Mouse (Mus musculus): ENCODE measurements at regions not wholly inside any gene's neighbourhood (a gene's known extent, or its start where the extent isn't known, plus 50 kb on each side); places are given as distances from the start of the nearest gene placed in this dataset.

- TF ChIP-seq POLR2AphosphoS2 (IDR thresholded peaks at IDR 0.05; ENCODE audit: low read depth, low read length): no peak
- no peak for TF ChIP-seq MYC (IDR thresholded peaks at IDR 0.05; ENCODE audit: low read depth, low read length)
- TF ChIP-seq JUND (conservative IDR thresholded peaks at IDR 0.05; ENCODE audit: low read depth, low read length): no peak
- no peak for TF ChIP-seq JUN (IDR thresholded peaks at IDR 0.05; ENCODE audit: insufficient read depth, low read depth, low read length)
- 0 out of 2 replicates have a peak, but pooled peaks have one; percentile 45 for TF ChIP-seq MAX (IDR thresholded peaks at IDR 0.05; ENCODE audit: low read length)
- TF ChIP-seq E2F4 (IDR thresholded peaks at IDR 0.05; ENCODE audit: insufficient replicate concordance, low read depth, low read length): no peak
- no peak; the same call in none of the 2 replicates for TF ChIP-seq RAD21 (IDR thresholded peaks at IDR 0.05; ENCODE audit: low read depth, low read length)
- no peak for TF ChIP-seq MAZ (IDR thresholded peaks at IDR 0.05; ENCODE audit: low read depth, low read length)
- TF ChIP-seq SMC3 (IDR thresholded peaks at IDR 0.05; ENCODE audit: low read depth, low read length): no peak
- TF ChIP-seq BHLHE40 (IDR thresholded peaks at IDR 0.05; ENCODE audit: low read depth, low read length): 0 out of 2 replicates have a peak, but pooled peaks have one; percentile 39
- peak; percentile 85 for TF ChIP-seq EP300 (IDR thresholded peaks at IDR 0.05; ENCODE audit: low read length)
- no peak; the same call in 1 of the 2 replicates for TF ChIP-seq HCFC1 (IDR thresholded peaks at IDR 0.05; ENCODE audit: low read depth, low read length)
- TF ChIP-seq USF1 (IDR thresholded peaks at IDR 0.05; ENCODE audit: low read depth, low read length): no peak
- peak; percentile 17; the same call in 1 of the 2 replicates for TF ChIP-seq MEF2A (IDR thresholded peaks at IDR 0.05; ENCODE audit: borderline replicate concordance, low read depth, low read length)
- no peak for TF ChIP-seq UBTF (IDR thresholded peaks at IDR 0.05; ENCODE audit: low read depth, low read length)
- TF ChIP-seq ELF1 (IDR thresholded peaks at IDR 0.05; ENCODE audit: low read depth, low read length): no peak
- TF ChIP-seq ZNF384 (IDR thresholded peaks at IDR 0.05; ENCODE audit: low read depth, low read length): peak; percentile 61
- no peak for TF ChIP-seq USF2 (conservative IDR thresholded peaks at IDR 0.05; ENCODE audit: low read depth, low read length)
- no peak for TF ChIP-seq CTCF (conservative IDR thresholded peaks at IDR 0.05 in 1 of 2, IDR thresholded peaks at IDR 0.05 in 1 of 2; ENCODE audit: low read depth in 2 of 2, low read length in 2 of 2)
- 0 out of 2 replicates have a peak, but pooled peaks have one; percentile 13 for TF ChIP-seq ETS1 (conservative IDR thresholded peaks at IDR 0.05; ENCODE audit: low read depth, low read length)
- peak; percentile 44; the same call in 1 of the 2 replicates for TF ChIP-seq IRF4 (IDR thresholded peaks at IDR 0.05; ENCODE audit: low read depth, low read length)
- 0 out of 2 replicates have a peak, but pooled peaks have one; percentile 24 for TF ChIP-seq RCOR1 (conservative IDR thresholded peaks at IDR 0.05; ENCODE audit: low read depth, low read length)
- peak; percentile 64; the same call in 1 of the 2 replicates for TF ChIP-seq TCF12 (IDR thresholded peaks at IDR 0.05; ENCODE audit: low read depth, low read length)
- no peak for TF ChIP-seq ZC3H11A (IDR thresholded peaks at IDR 0.05; ENCODE audit: low read depth, low read length)
- TF ChIP-seq POLR2A (IDR thresholded peaks at IDR 0.05; ENCODE audit: low read depth, low read length): no peak
- TF ChIP-seq MAFK (IDR thresholded peaks at IDR 0.05; ENCODE audit: insufficient replicate concordance, low read length): no peak
- 0 out of 2 replicates have a peak, but pooled peaks have one; percentile 60 for TF ChIP-seq CHD1 (IDR thresholded peaks at IDR 0.05; ENCODE audit: low read depth, low read length)
- no peak for TF ChIP-seq NELFE (IDR thresholded peaks at IDR 0.05; ENCODE audit: low read depth, low read length)
- TF ChIP-seq GABPA (IDR thresholded peaks at IDR 0.05; ENCODE audit: insufficient replicate concordance, low read depth, low read length): no peak
- TF ChIP-seq SIN3A (IDR thresholded peaks at IDR 0.05; ENCODE audit: low read length): no peak
- TF ChIP-seq PAX5 (IDR thresholded peaks at IDR 0.05; ENCODE audit: low read length): no peak
- TF ChIP-seq TBP (conservative IDR thresholded peaks at IDR 0.05; ENCODE audit: low read depth, low read length): no peak
- no peak for TF ChIP-seq KAT2A (IDR thresholded peaks at IDR 0.05; ENCODE audit: insufficient replicate concordance, low read length)
- no peak for TF ChIP-seq ZMIZ1 (IDR thresholded peaks at IDR 0.05; ENCODE audit: low read depth, low read length)
- no peak for TF ChIP-seq ZKSCAN1 (IDR thresholded peaks at IDR 0.05; ENCODE audit: borderline replicate concordance, low read depth, low read length)
- no peak for TF ChIP-seq NRF1 (IDR thresholded peaks at IDR 0.05; ENCODE audit: low read depth, low read length)
- TF ChIP-seq CHD2 (IDR thresholded peaks at IDR 0.05; ENCODE audit: low read length): no peak; the same call in 1 of the 2 replicates
- DNase-seq (ENCODE audit: extremely low read depth): no peak
- no peaks in the 10 kb centered on the region for H3K9me3 ChIP-seq (replicated peaks; ENCODE audit: low read length)
- H3K4me1 ChIP-seq (ENCODE audit: control insufficient read depth in 1 of 2, insufficient read depth in 2 of 2): peaks cover 3 to 26% of the 10 kb centered on the region in 2 experiments; a peak in 3 of 4 replicates
- H3K4me2 ChIP-seq (ENCODE audit: insufficient read depth, low read depth, poor library complexity, severe bottlenecking): peak overlapping the region; percentile 99
- no peaks in the 10 kb centered on the region for H3K36me3 ChIP-seq (replicated peaks in 1 of 2; ENCODE audit: control insufficient read depth in 1 of 2, insufficient read depth in 1 of 2, low read length in 1 of 2)
- H3K79me2 ChIP-seq (replicated peaks; ENCODE audit: control insufficient read depth, extremely low read depth, insufficient read depth, poor library complexity, severe bottlenecking): no peaks in the 10 kb centered on the region
- H3K27me3 ChIP-seq (replicated peaks): no peaks in the 10 kb centered on the region
- in situ Hi-C loops (cut with MboI; ENCODE audit: low pct_ligation_motif_present, low pct_unique_long_range_greater_than_20kb, low sequenced_read_pairs) (no loop called here), dilution Hi-C loops (cut with MboI; ENCODE audit: extremely low pct_ligation_motif_present, extremely low pct_unique_long_range_greater_than_20kb, low sequenced_read_pairs) (no loop called here)
- peak overlapping the region; percentile 20 to 55 (median 37) for H3K4me3 ChIP-seq (replicated peaks in 1 of 3; ENCODE audit: low read depth in 2 of 3, low read length in 2 of 3, poor library complexity in 1 of 3)
- H3K27ac ChIP-seq (ENCODE audit: insufficient read depth, low read depth): no peak overlapping the region
- H3K9ac ChIP-seq (ENCODE audit: insufficient read depth, low read depth): peak overlapping the region; percentile 75; the same call in 1 of the 2 replicates
These were observed 389.0 kb upstream of the Adgrl2 start for GRCm38 (mm10) chr3:149379249-149379865.
